Mouse (Mus musculus) 416B (cell line): ENCODE measurements around the gene Olfr117.
"Not testable (repeated sequence)": the region's sequence is repeated elsewhere in the genome, so short reads cannot be mapped to it uniquely, and the experiment has no call there.

Experiments
- DNase-seq: peaks from one replicate; pipeline ENCODE4 v3.0.0; 2011; ENCODE audit warnings: low read depth

The Olfr117 gene

GRCm38 (mm10) chr17:37663682-37664081, at the start of gene Olfr117:
TSS of gene Olfr117 (minus strand) at chr17:37663782.
- no peak for DNase-seq

GRCm38 (mm10) chr17:37696264-37696663, 32.7 kb upstream of the Olfr117 start, which contains the start of gene Olfr119:
TSS of gene Olfr119 (plus strand) at chr17:37696564.
- not testable (repeated sequence) for DNase-seq

DNA sequence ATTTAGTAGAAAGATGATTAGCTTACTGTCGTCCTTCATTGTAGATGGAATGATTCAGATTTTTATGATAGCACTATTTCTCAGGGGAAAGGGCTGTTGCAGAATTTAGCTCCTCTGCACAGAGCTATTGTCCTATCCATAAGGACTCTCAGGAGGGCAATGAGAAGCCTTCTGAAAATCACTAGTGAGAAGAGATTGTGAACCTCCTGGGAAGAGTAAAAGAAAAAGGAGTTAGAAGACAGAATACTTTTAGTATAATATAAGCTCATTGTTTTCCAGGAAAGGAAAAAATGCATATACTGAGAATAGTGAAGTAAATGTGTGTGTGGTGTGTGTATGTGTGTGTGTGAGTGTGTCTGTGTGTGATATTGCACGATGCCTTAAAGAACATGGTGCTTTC, 3.1 kb upstream of the Olfr117 start, which contains the start of gene Olfr118:
Olfr118 (plus strand) TSS at position 301 of the 400 bp plus-strand sequence.
- no peak for DNase-seq

DNA sequence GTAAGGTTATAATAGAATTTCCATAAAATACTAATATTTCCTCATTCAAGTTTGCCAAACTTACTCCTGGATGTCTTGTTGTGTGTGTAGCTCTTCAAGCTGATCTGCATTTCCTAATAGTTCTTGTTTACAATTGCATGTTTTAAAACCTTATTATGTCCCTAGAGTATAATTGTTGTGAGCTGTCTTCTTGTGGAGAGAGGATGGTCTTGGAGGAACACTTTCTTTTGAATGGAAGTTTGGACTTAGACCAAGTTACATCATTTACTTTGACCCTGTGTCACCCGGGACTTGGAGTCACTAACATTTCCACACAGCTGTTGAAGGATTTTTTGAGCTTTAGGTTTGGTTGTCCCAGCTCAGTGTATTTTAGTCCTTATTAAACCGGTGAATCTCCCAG, 36.6 kb downstream of the Olfr117 start, which contains the start of the genes Olfr115 and Olfr116:
Olfr115 (minus strand) TSS at position 101 of the 400 bp plus-strand sequence.
Olfr116 (minus strand) TSS at position 191 of the 400 bp plus-strand sequence.
- DNase-seq: no peak
